ENCODE assay signal across 8 mouse cellular contexts in the genomic region with DNA sequence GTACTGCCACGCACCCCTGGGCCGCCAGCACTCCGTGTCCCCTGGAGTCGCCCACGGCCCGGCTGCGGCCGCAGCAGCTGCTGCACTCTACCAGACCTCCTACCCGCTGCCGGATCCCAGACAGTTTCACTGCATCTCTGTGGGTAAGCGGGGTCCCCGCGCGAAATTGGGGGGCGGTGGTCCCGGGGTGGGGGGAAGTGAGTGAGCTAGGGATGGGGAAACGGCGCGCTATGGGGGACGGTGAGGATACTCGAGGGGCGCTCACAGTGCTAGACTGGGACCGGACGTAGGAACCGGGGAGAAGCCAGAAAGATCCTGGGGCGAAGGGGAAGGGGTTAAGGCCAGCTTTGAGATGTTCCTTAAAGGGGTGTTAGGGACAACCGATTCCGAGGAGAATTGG. TPM values are rescaled to one million over a fixed set of nuclear protein-coding genes. Genes with fewer than 3 reads are reported as not detected.
A peak's percentile ranks its signal among the peaks of the same experiment; 100 is the strongest.
DNase-seq lines count a peak whose midpoint lies in the region; ATAC-seq and TF ChIP-seq lines count a peak whose summit lies in the region.

No protein-coding gene starts in this region.

- WGBS in heart, postnatal 0 days: 2% methylated on average over 28 of the region's 28 CpGs
- WGBS in embryonic facial prominence, embryonic 14.5 days: 2% methylated on average over 25 of the region's 28 CpGs
- WGBS in intestine, embryonic 15.5 days: 2% methylated on average over 28 of the region's 28 CpGs
- WGBS in neural tube, embryonic 11.5 days: 1% methylated on average over 28 of the region's 28 CpGs

- no peak overlapping the region for H3K27ac ChIP-seq in heart, postnatal 0 days (ENCODE audit: low read depth)
- no peak overlapping the region for H3K27ac ChIP-seq in embryonic facial prominence, embryonic 14.5 days (replicated peaks; ENCODE audit: low read depth, low read length)
- no peak overlapping the region for H3K27ac ChIP-seq in intestine, embryonic 15.5 days
- no peak overlapping the region for H3K27ac ChIP-seq in neural tube, embryonic 11.5 days (ENCODE audit: low read depth, low read length)

- TF ChIP-seq CTCF in heart, postnatal 0 days (IDR thresholded peaks at IDR 0.05; ENCODE audit: low read depth): no peak

- peaks cover 95% of the 10 kb centered on the region for H3K27me3 ChIP-seq in heart, postnatal 0 days (ENCODE audit: control insufficient read depth, insufficient read depth, low read length)
- H3K27me3 ChIP-seq in embryonic facial prominence, embryonic 14.5 days (replicated peaks; ENCODE audit: control insufficient read depth, insufficient read depth, low read length): peaks cover 95% of the 10 kb centered on the region
- peaks cover 89% of the 10 kb centered on the region for H3K27me3 ChIP-seq in intestine, embryonic 15.5 days (replicated peaks)
- H3K27me3 ChIP-seq in neural tube, embryonic 11.5 days (ENCODE audit: control insufficient read depth, insufficient read depth, low read length): peaks cover 90% of the 10 kb centered on the region

- no peak for DNase-seq in heart, postnatal 0 days (ENCODE audit: low spot score)
- DNase-seq in heart, postnatal 10 days: no peak
- no peak for DNase-seq in embryonic facial prominence, embryonic 14.5 days (ENCODE audit: low spot score)
- DNase-seq in neural tube, embryonic 11.5 days (ENCODE audit: low spot score): peak; percentile 34
- DNase-seq in gastrocnemius, adult 8-10 months (ENCODE audit: low spot score in 2 of 2): no peak
- DNase-seq in adrenal gland, adult (ENCODE audit: inconsistent age in 2 of 2, low spot score in 1 of 2): no peak
- DNase-seq in left cerebral cortex, adult 18-20 months (ENCODE audit: low spot score in 2 of 2): no peak

- no peak for TF ChIP-seq EP300 in heart, postnatal 0 days (IDR thresholded peaks at IDR 0.05; ENCODE audit: low read depth)

- no peak overlapping the region for H3K9ac ChIP-seq in heart, postnatal 0 days (replicated peaks; ENCODE audit: low read depth, low read length)
- H3K9ac ChIP-seq in embryonic facial prominence, embryonic 14.5 days (ENCODE audit: low read depth, low read length): no peak overlapping the region
- no peak overlapping the region for H3K9ac ChIP-seq in intestine, embryonic 15.5 days
- peak overlapping the region; percentile 62 for H3K9ac ChIP-seq in neural tube, embryonic 11.5 days (ENCODE audit: low read length)

- peak overlapping the region; percentile 37 for H3K4me3 ChIP-seq in heart, postnatal 0 days (ENCODE audit: low read depth, low read length)
- peak overlapping the region; percentile 31 for H3K4me3 ChIP-seq in embryonic facial prominence, embryonic 14.5 days (ENCODE audit: low read depth, low read length)
- H3K4me3 ChIP-seq in intestine, embryonic 15.5 days (replicated peaks): peak overlapping the region; percentile 35
- H3K4me3 ChIP-seq in neural tube, embryonic 11.5 days (ENCODE audit: low read depth, low read length): peak overlapping the region; percentile 48

- H3K4me1 ChIP-seq in heart, postnatal 0 days (ENCODE audit: control insufficient read depth, insufficient read depth): peaks cover 12% of the 10 kb centered on the region
- H3K4me1 ChIP-seq in embryonic facial prominence, embryonic 14.5 days (ENCODE audit: control insufficient read depth, insufficient read depth, low read length): peaks cover 12% of the 10 kb centered on the region; the same call in 1 of the 2 replicates
- H3K4me1 ChIP-seq in intestine, embryonic 15.5 days (replicated peaks): peaks cover 20% of the 10 kb centered on the region
- peaks cover 11% of the 10 kb centered on the region for H3K4me1 ChIP-seq in neural tube, embryonic 11.5 days (ENCODE audit: control insufficient read depth, insufficient read depth, low read length)

- ATAC-seq in heart, postnatal 0 days (ENCODE audit: insufficient read depth, low read depth): no peak
- no peak for ATAC-seq in embryonic facial prominence, embryonic 14.5 days (ENCODE audit: low read depth)
- ATAC-seq in intestine, embryonic 15.5 days: no peak
- no peak; the same call in 1 of the 2 replicates for ATAC-seq in neural tube, embryonic 11.5 days (ENCODE audit: insufficient read depth, low FRiP score, low TSS enrichment)

- peak overlapping the region; percentile 51 for H3K4me2 ChIP-seq in heart, postnatal 0 days (ENCODE audit: low read depth, low read length)
- H3K4me2 ChIP-seq in embryonic facial prominence, embryonic 14.5 days (ENCODE audit: low read depth, low read length): peak overlapping the region; percentile 53
- peak overlapping the region; percentile 70 for H3K4me2 ChIP-seq in intestine, embryonic 15.5 days (replicated peaks)
- H3K4me2 ChIP-seq in neural tube, embryonic 11.5 days (ENCODE audit: low read depth): peak overlapping the region; percentile 45

- no peaks in the 10 kb centered on the region for H3K9me3 ChIP-seq in heart, postnatal 0 days (replicated peaks; ENCODE audit: control insufficient read depth, low read length)
- no peaks in the 10 kb centered on the region for H3K9me3 ChIP-seq in embryonic facial prominence, embryonic 14.5 days (ENCODE audit: control insufficient read depth, low read length)
- no peaks in the 10 kb centered on the region for H3K9me3 ChIP-seq in intestine, embryonic 15.5 days
- no peaks in the 10 kb centered on the region for H3K9me3 ChIP-seq in neural tube, embryonic 11.5 days (ENCODE audit: control insufficient read depth, low read length)

- H3K36me3 ChIP-seq in heart, postnatal 0 days (replicated peaks; ENCODE audit: control insufficient read depth, insufficient read depth, low read length): no peaks in the 10 kb centered on the region
- H3K36me3 ChIP-seq in embryonic facial prominence, embryonic 14.5 days (ENCODE audit: control insufficient read depth, insufficient read depth, low read length): no peaks in the 10 kb centered on the region
- H3K36me3 ChIP-seq in intestine, embryonic 15.5 days: no peaks in the 10 kb centered on the region
- no peaks in the 10 kb centered on the region for H3K36me3 ChIP-seq in neural tube, embryonic 11.5 days (ENCODE audit: control insufficient read depth, insufficient read depth, low read length)

- intact Hi-C loops in heart, postnatal 10 days (cut with DNase I): no loop called here

RNA-seq across cellular contexts. Expression of a gene that starts 0.7 kb away (rescaled TPM):
- not detected in 2 replicates for total RNA-seq in heart, postnatal 0 days (2014; rRNA removed; ENCODE audit: low replicate concordance)
- polyA plus RNA-seq in heart, postnatal 0 days (2015; fragmentation: Nextera tagmentation; extraction: Ambion mirVana): not detected in 2 replicates
- not detected for total RNA-seq in heart, postnatal 10 days (2021)
- polyA plus RNA-seq in embryonic facial prominence, embryonic 14.5 days (2014; fragmentation: Nextera tagmentation; extraction: Ambion mirVana): not detected in 2 replicates
- polyA plus RNA-seq in intestine, embryonic 15.5 days (2015; fragmentation: Nextera tagmentation; extraction: Ambion mirVana): not detected in 2 replicates
- 11.3 and 12.8 TPM in 2 replicates for polyA plus RNA-seq in neural tube, embryonic 11.5 days (2014; fragmentation: Nextera tagmentation; extraction: Ambion mirVana)
- not detected for total RNA-seq in gastrocnemius, adult 8-10 months (2022)
- total RNA-seq in left cerebral cortex, adult 18-20 months (2021): under 1 TPM; 0.28 to 0.45 TPM
